Mouse (Mus musculus): ENCODE measurements at regions not wholly inside any gene's neighbourhood (a gene's known extent, or its start where the extent isn't known, plus 50 kb on each side); places are given as distances from the start of the nearest gene placed in this dataset.

- H3K4me1 ChIP-seq (replicated peaks; ENCODE audit: control insufficient read depth, insufficient read depth, low read length): no peaks in the 10 kb centered on the region
- ATAC-seq: no peak
- H3K27ac ChIP-seq (ENCODE audit: low read depth, low read length): no peak overlapping the region
- no peaks in the 10 kb centered on the region for H3K36me3 ChIP-seq (ENCODE audit: control insufficient read depth, insufficient read depth)
- H3K27me3 ChIP-seq (replicated peaks; ENCODE audit: control insufficient read depth, insufficient read depth, low read length): no peaks in the 10 kb centered on the region
- no peak overlapping the region for H3K4me2 ChIP-seq (replicated peaks; ENCODE audit: low read depth)
- no peak overlapping the region for H3K9ac ChIP-seq (ENCODE audit: low read depth, low read length)
- TF ChIP-seq CTCF (IDR thresholded peaks at IDR 0.05; ENCODE audit: low read depth): no peak
- WGBS: 67% methylated on average over 4 of the region's 4 CpGs
- H3K9me3 ChIP-seq (ENCODE audit: control insufficient read depth): no peaks in the 10 kb centered on the region
- H3K4me3 ChIP-seq (ENCODE audit: low read depth, low read length): no peak overlapping the region
These were observed 135.9 kb upstream of the Agap1 start for GRCm38 (mm10) chr1:89318663-89319062.

- ATAC-seq: no peak
- TF ChIP-seq CTCF (IDR thresholded peaks at IDR 0.05; ENCODE audit: low read depth): no peak
- Histone ChIP-seq H3K4me2 (replicated peaks; ENCODE audit: low read depth) (no peak overlapping the region), H3K4me3 (ENCODE audit: low read depth, low read length) (no peak overlapping the region), H3K4me1 (replicated peaks; ENCODE audit: control insufficient read depth, insufficient read depth, low read length) (no peaks in the 10 kb centered on the region), H3K27me3 (replicated peaks; ENCODE audit: control insufficient read depth, insufficient read depth, low read length) (no peaks in the 10 kb centered on the region), H3K9ac (ENCODE audit: low read depth, low read length) (no peak overlapping the region), H3K9me3 (ENCODE audit: control insufficient read depth) (no peaks in the 10 kb centered on the region), H3K27ac (ENCODE audit: low read depth, low read length) (no peak overlapping the region), H3K36me3 (ENCODE audit: control insufficient read depth, insufficient read depth) (no peaks in the 10 kb centered on the region)
- WGBS: 75% methylated on average over 4 of the region's 4 CpGs
These were observed 132.0 kb upstream of the Agap1 start for GRCm38 (mm10) chr1:89322621-89323020.

- WGBS: 46% methylated on average over 2 of the region's 2 CpGs
- peak; percentile 76 for TF ChIP-seq CTCF (IDR thresholded peaks at IDR 0.05; ENCODE audit: low read depth)
These were observed 131.5 kb upstream of the Agap1 start for GRCm38 (mm10) chr1:89323091-89323490.

GRCm38 (mm10) chr1:89331352-89331751 is 123.3 kb upstream of the Agap1 start:
- ATAC-seq: no peak
- 48% methylated on average over 4 of the region's 4 CpGs for WGBS
- Histone ChIP-seq H3K27me3 (replicated peaks; ENCODE audit: control insufficient read depth, insufficient read depth, low read length) (no peaks in the 10 kb centered on the region), H3K4me2 (replicated peaks; ENCODE audit: low read depth) (no peak overlapping the region), H3K4me3 (ENCODE audit: low read depth, low read length) (no peak overlapping the region), H3K9me3 (ENCODE audit: control insufficient read depth) (no peaks in the 10 kb centered on the region), H3K9ac (ENCODE audit: low read depth, low read length) (no peak overlapping the region), H3K4me1 (replicated peaks; ENCODE audit: control insufficient read depth, insufficient read depth, low read length) (no peaks in the 10 kb centered on the region; the same call in 1 of the 2 replicates), H3K27ac (ENCODE audit: low read depth, low read length) (no peak overlapping the region), H3K36me3 (ENCODE audit: control insufficient read depth, insufficient read depth) (no peaks in the 10 kb centered on the region)
- no peak for TF ChIP-seq CTCF (IDR thresholded peaks at IDR 0.05; ENCODE audit: low read depth)

More at GRCm38 (mm10) chr1:89323091-89323490, 131.5 kb upstream of the Agap1 start:
- Histone ChIP-seq H3K36me3 (ENCODE audit: control insufficient read depth, insufficient read depth) (no peaks in the 10 kb centered on the region), H3K4me1 (replicated peaks; ENCODE audit: control insufficient read depth, insufficient read depth, low read length) (no peaks in the 10 kb centered on the region), H3K27me3 (replicated peaks; ENCODE audit: control insufficient read depth, insufficient read depth, low read length) (no peaks in the 10 kb centered on the region), H3K9me3 (ENCODE audit: control insufficient read depth) (no peaks in the 10 kb centered on the region), H3K4me3 (ENCODE audit: low read depth, low read length) (no peak overlapping the region), H3K4me2 (replicated peaks; ENCODE audit: low read depth) (no peak overlapping the region), H3K9ac (ENCODE audit: low read depth, low read length) (no peak overlapping the region), H3K27ac (ENCODE audit: low read depth, low read length) (no peak overlapping the region)
- no peak for ATAC-seq

GRCm38 (mm10) chr1:89332676-89333075 is 121.9 kb upstream of the Agap1 start:
- Histone ChIP-seq H3K4me3 (ENCODE audit: low read depth, low read length) (no peak overlapping the region), H3K4me2 (replicated peaks; ENCODE audit: low read depth) (no peak overlapping the region), H3K27ac (ENCODE audit: low read depth, low read length) (no peak overlapping the region), H3K36me3 (ENCODE audit: control insufficient read depth, insufficient read depth) (no peaks in the 10 kb centered on the region), H3K9ac (ENCODE audit: low read depth, low read length) (no peak overlapping the region), H3K27me3 (replicated peaks; ENCODE audit: control insufficient read depth, insufficient read depth, low read length) (no peaks in the 10 kb centered on the region), H3K4me1 (replicated peaks; ENCODE audit: control insufficient read depth, insufficient read depth, low read length) (no peaks in the 10 kb centered on the region; the same call in 1 of the 2 replicates), H3K9me3 (ENCODE audit: control insufficient read depth) (no peaks in the 10 kb centered on the region)
- no peak for TF ChIP-seq CTCF (IDR thresholded peaks at IDR 0.05; ENCODE audit: low read depth)
- 76% methylated on average over 7 of the region's 7 CpGs for WGBS
- ATAC-seq: no peak

GRCm38 (mm10) chr1:89337861-89338260 is 116.7 kb upstream of the Agap1 start:
- Histone ChIP-seq H3K4me1 (replicated peaks; ENCODE audit: control insufficient read depth, insufficient read depth, low read length) (no peaks in the 10 kb centered on the region), H3K4me2 (replicated peaks; ENCODE audit: low read depth) (no peak overlapping the region), H3K9me3 (ENCODE audit: control insufficient read depth) (no peaks in the 10 kb centered on the region), H3K4me3 (ENCODE audit: low read depth, low read length) (no peak overlapping the region), H3K36me3 (ENCODE audit: control insufficient read depth, insufficient read depth) (no peaks in the 10 kb centered on the region), H3K9ac (ENCODE audit: low read depth, low read length) (no peak overlapping the region), H3K27ac (ENCODE audit: low read depth, low read length) (no peak overlapping the region), H3K27me3 (replicated peaks; ENCODE audit: control insufficient read depth, insufficient read depth, low read length) (no peaks in the 10 kb centered on the region)
- WGBS: 74% methylated on average over 5 of the region's 5 CpGs
- no peak for ATAC-seq
- TF ChIP-seq CTCF (IDR thresholded peaks at IDR 0.05; ENCODE audit: low read depth): no peak

- TF ChIP-seq CTCF (IDR thresholded peaks at IDR 0.05; ENCODE audit: low read depth): peak; percentile 58
- Histone ChIP-seq H3K9me3 (ENCODE audit: control insufficient read depth) (no peaks in the 10 kb centered on the region), H3K4me3 (ENCODE audit: low read depth, low read length) (no peak overlapping the region), H3K4me2 (replicated peaks; ENCODE audit: low read depth) (no peak overlapping the region), H3K4me1 (replicated peaks; ENCODE audit: control insufficient read depth, insufficient read depth, low read length) (no peaks in the 10 kb centered on the region), H3K27ac (ENCODE audit: low read depth, low read length) (no peak overlapping the region), H3K27me3 (replicated peaks; ENCODE audit: control insufficient read depth, insufficient read depth, low read length) (no peaks in the 10 kb centered on the region), H3K9ac (ENCODE audit: low read depth, low read length) (no peak overlapping the region), H3K36me3 (ENCODE audit: control insufficient read depth, insufficient read depth) (no peaks in the 10 kb centered on the region)
- WGBS: 51% methylated on average over 4 of the region's 4 CpGs
- no peak for ATAC-seq
These were observed 111.8 kb upstream of the Agap1 start for GRCm38 (mm10) chr1:89342794-89343193.
